Mouse (Mus musculus): ENCODE measurements around the gene Ccl17.

The Ccl17 gene

GRCm38 (mm10) chr8:94810153-94810552, at the start of gene Ccl17:
TSS of gene Ccl17 (plus strand) at chr8:94810453.
- no peak for DNase-seq (ENCODE audit: low spot score)

GRCm38 (mm10) chr8:94767035-94767434, 43.2 kb upstream of the Ccl17 start:
- no peak for DNase-seq (ENCODE audit: low spot score)

GRCm38 (mm10) chr8:94770945-94771344, 39.3 kb upstream of the Ccl17 start:
- DNase-seq (ENCODE audit: low spot score): peak; percentile 81

- peak; percentile 77 for DNase-seq (ENCODE audit: low spot score)
Observed at GRCm38 (mm10) chr8:94771941-94772670, 38.1 kb upstream of the Ccl17 start, which contains the start of gene Cx3cl1. TSS of gene Cx3cl1 (plus strand) at chr8:94772009.

- no peak for DNase-seq (ENCODE audit: low spot score)
Observed at GRCm38 (mm10) chr8:94773048-94773447, 37.2 kb upstream of the Ccl17 start.

- DNase-seq (ENCODE audit: low spot score): no peak
Observed at GRCm38 (mm10) chr8:94773700-94774171, 36.5 kb upstream of the Ccl17 start.

- DNase-seq (ENCODE audit: low spot score): no peak
Observed at GRCm38 (mm10) chr8:94774601-94775000, 35.7 kb upstream of the Ccl17 start.

GRCm38 (mm10) chr8:94776346-94776745, 33.9 kb upstream of the Ccl17 start:
- no peak for DNase-seq (ENCODE audit: low spot score)

GRCm38 (mm10) chr8:94778036-94778435, 32.2 kb upstream of the Ccl17 start:
- peak; percentile 54 for DNase-seq (ENCODE audit: low spot score)

GRCm38 (mm10) chr8:94778473-94778872, 31.8 kb upstream of the Ccl17 start:
- no peak for DNase-seq (ENCODE audit: low spot score)

- DNase-seq (ENCODE audit: low spot score): no peak
Observed at GRCm38 (mm10) chr8:94778895-94779533, 31.2 kb upstream of the Ccl17 start.

GRCm38 (mm10) chr8:94779534-94780294, 30.5 kb upstream of the Ccl17 start:
- no peak for DNase-seq (ENCODE audit: low spot score)

- no peak for DNase-seq (ENCODE audit: low spot score)
Observed at GRCm38 (mm10) chr8:94780491-94781154, 29.6 kb upstream of the Ccl17 start.

GRCm38 (mm10) chr8:94781155-94781837, 29.0 kb upstream of the Ccl17 start:
- DNase-seq (ENCODE audit: low spot score): no peak

- DNase-seq (ENCODE audit: low spot score): no peak
Observed at GRCm38 (mm10) chr8:94781838-94782235, 28.4 kb upstream of the Ccl17 start.

GRCm38 (mm10) chr8:94783890-94784289, 26.4 kb upstream of the Ccl17 start:
- no peak for DNase-seq (ENCODE audit: low spot score)

GRCm38 (mm10) chr8:94785247-94785985, 24.8 kb upstream of the Ccl17 start:
- DNase-seq (ENCODE audit: low spot score): peak; percentile 78

GRCm38 (mm10) chr8:94785995-94786595, 24.2 kb upstream of the Ccl17 start:
- DNase-seq (ENCODE audit: low spot score): no peak

- no peak for DNase-seq (ENCODE audit: low spot score)
Observed at GRCm38 (mm10) chr8:94787524-94788501, 22.4 kb upstream of the Ccl17 start.
